Mouse (Mus musculus): ENCODE measurements at regions not wholly inside any gene's neighbourhood (a gene's known extent, or its start where the extent isn't known, plus 50 kb on each side); places are given as distances from the start of the nearest gene placed in this dataset.

- TF ChIP-seq CHD2 (IDR thresholded peaks at IDR 0.05; ENCODE audit: low read length), result no peak
- TF ChIP-seq EP300 (IDR thresholded peaks at IDR 0.05; ENCODE audit: low read length), result no peak
- no peak for TF ChIP-seq E2F4 (IDR thresholded peaks at IDR 0.05; ENCODE audit: insufficient replicate concordance, low read depth, low read length)
- no peak for TF ChIP-seq POLR2A (IDR thresholded peaks at IDR 0.05; ENCODE audit: low read depth, low read length)
- no peak for TF ChIP-seq POLR2AphosphoS2 (IDR thresholded peaks at IDR 0.05; ENCODE audit: low read depth, low read length)
- TF ChIP-seq SIN3A (IDR thresholded peaks at IDR 0.05; ENCODE audit: low read length), result no peak
- no peak for TF ChIP-seq CTCF (conservative IDR thresholded peaks at IDR 0.05 in 1 of 2, IDR thresholded peaks at IDR 0.05 in 1 of 2; ENCODE audit: low read depth in 2 of 2, low read length in 2 of 2)
- no peak for TF ChIP-seq RAD21 (IDR thresholded peaks at IDR 0.05; ENCODE audit: low read depth, low read length)
- TF ChIP-seq TBP (conservative IDR thresholded peaks at IDR 0.05; ENCODE audit: low read depth, low read length), result no peak
- TF ChIP-seq MAFK (IDR thresholded peaks at IDR 0.05; ENCODE audit: insufficient replicate concordance, low read length), result no peak
- no peak for TF ChIP-seq MAX (IDR thresholded peaks at IDR 0.05; ENCODE audit: low read length)
- no peak for TF ChIP-seq KAT2A (IDR thresholded peaks at IDR 0.05; ENCODE audit: insufficient replicate concordance, low read length)
- no peak for TF ChIP-seq ZC3H11A (IDR thresholded peaks at IDR 0.05; ENCODE audit: low read depth, low read length)
- TF ChIP-seq MYC (IDR thresholded peaks at IDR 0.05; ENCODE audit: low read depth, low read length), result no peak
These were observed 1352.6 kb downstream of the Gsdmc2 start for GRCm38 (mm10) chr15:62492350-62492749.
